Mouse (Mus musculus) erythroblast, embryonic 14.5 days (primary cell): ENCODE data around the gene Cdc27.

Experiments used
- GATA1 ChIP-seq: IDR thresholded peaks from 2 replicates; pipeline ENCODE4 v1.6.1; 2012; ENCODE audit warnings: low read length, inconsistent platforms, mixed read lengths
- TAL1 ChIP-seq: IDR thresholded peaks from 3 replicates; pipeline ENCODE4 v1.6.1; 2012; ENCODE audit warnings: low read length, inconsistent platforms, mixed read lengths

DNA sequence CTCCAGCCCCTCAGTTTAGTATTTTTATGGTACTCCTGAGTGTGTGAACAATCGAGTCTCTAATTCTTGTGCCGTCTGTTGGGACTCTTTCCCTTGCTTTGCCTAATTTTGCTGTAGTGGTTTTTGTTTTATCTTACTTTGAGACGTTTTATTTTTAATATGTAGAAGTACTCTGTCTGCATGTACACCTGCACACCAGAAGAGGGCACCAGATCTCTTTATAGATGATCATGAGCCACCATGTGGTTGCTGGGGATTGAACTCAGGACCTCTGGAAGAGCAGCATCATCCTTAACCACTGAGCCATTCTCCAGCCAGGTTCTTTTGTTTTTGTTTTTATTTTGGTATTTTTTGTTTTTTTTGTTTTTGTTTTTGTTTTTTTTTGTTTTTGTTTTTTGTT, 62.1 kb downstream of the Cdc27 start:
- TF ChIP-seq GATA1, result no peak
- no peak for TF ChIP-seq TAL1
